Comparison of ENCODE assay signal across 13 mouse cellular contexts in genomic region chr2:29453376-29453775, GRCm38 (mm10).
"Had no signal": no experiment of that assay in that cellular context is flagged by ENCODE, and none has a peak within 500 bp of the region (broad histone marks: within the 10 kb centered on the region; RNA-seq: fewer than 3 reads in every experiment).

No protein-coding gene starts in this region.

- ATAC-seq: liver, embryonic 12.5 days had no signal

- DNase-seq: kidney, adult 11 months; kidney, adult 9 months; kidney, postnatal 36 days; lung, embryonic 14.5 days; lung, postnatal 14 days; right cerebral cortex, adult 18-20 months; thymus, postnatal 25 days had no signal

- H3K36me3 ChIP-seq: limb, embryonic 15.5 days; liver, embryonic 12.5 days; neural tube, embryonic 15.5 days had no signal

- H3K9ac ChIP-seq: limb, embryonic 15.5 days; liver, embryonic 12.5 days; lung, embryonic 14.5 days; neural tube, embryonic 15.5 days had no signal

- H3K4me2 ChIP-seq: limb, embryonic 15.5 days; liver, embryonic 12.5 days; lung, embryonic 14.5 days; neural tube, embryonic 15.5 days had no signal

- H3K9me3 ChIP-seq: limb, embryonic 15.5 days; liver, embryonic 12.5 days; neural tube, embryonic 15.5 days had no signal

- H3K4me3 ChIP-seq: limb, embryonic 15.5 days; liver, embryonic 12.5 days; myocyte; neural tube, embryonic 15.5 days had no signal

- H3K27me3 ChIP-seq: limb, embryonic 15.5 days; liver, embryonic 12.5 days; neural tube, embryonic 15.5 days had no signal

- H3K27ac ChIP-seq: kidney, postnatal 0 days; limb, embryonic 15.5 days; liver, embryonic 12.5 days; neural tube, embryonic 15.5 days; stomach, postnatal 0 days had no signal

- H3K4me1 ChIP-seq: limb, embryonic 15.5 days had no signal
